Mouse (Mus musculus) intestine, postnatal 0 days (tissue): ENCODE data around the gene Klre1. TPM values are rescaled to one million over a fixed set of nuclear protein-coding genes. Genes with fewer than 3 reads are reported as not detected.

Experiments used
- ATAC-seq: fragments of 200-750 bp; cut with Nextera tagmentation; 2 replicates; pipeline ENCODE4 v1.8.0; 2017; ENCODE audit warnings: mild to moderate bottlenecking, moderate TSS enrichment, moderate library complexity
- H3K27ac ChIP-seq: fragments of 300-500 bp; sonication (generic); 2 replicates; pipeline ENCODE4 v1.5.1; 2014; ENCODE audit warnings: mild to moderate bottlenecking, low read depth, low read length, moderate library complexity
- H3K27me3 ChIP-seq: fragments of 300-500 bp; sonication (generic); replicated peaks from 2 replicates; pipeline ENCODE4 v1.6.1; 2014; ENCODE audit warnings: low read length, mixed read lengths; ENCODE audit not compliant: control insufficient read depth, insufficient read depth
- H3K36me3 ChIP-seq: fragments of 300-500 bp; sonication (generic); 2 replicates; pipeline ENCODE4 v1.6.1; 2014; ENCODE audit warnings: mild to moderate bottlenecking, moderate library complexity; ENCODE audit not compliant: control insufficient read depth, insufficient read depth
- H3K4me1 ChIP-seq: fragments of 300-500 bp; sonication (generic); replicated peaks from 2 replicates; pipeline ENCODE4 v1.6.1; 2014; ENCODE audit warnings: antibody characterized with exemption, low read length, mixed read lengths; ENCODE audit not compliant: control insufficient read depth, insufficient read depth
- H3K4me2 ChIP-seq: fragments of 300-500 bp; sonication (generic); replicated peaks from 2 replicates; pipeline ENCODE4 v1.6.1; 2014; ENCODE audit warnings: low read depth, mild to moderate bottlenecking, moderate library complexity
- H3K4me3 ChIP-seq: fragments of 300-500 bp; sonication (generic); 2 replicates; pipeline ENCODE4 v1.5.1; 2014; ENCODE audit warnings: low read depth, low read length
- H3K9ac ChIP-seq: fragments of 300-500 bp; sonication (generic); 2 replicates; pipeline ENCODE4 v1.6.1; 2014; ENCODE audit warnings: mild to moderate bottlenecking, low read depth, low read length
- H3K9me3 ChIP-seq: fragments of 300-500 bp; sonication (generic); 2 replicates; pipeline ENCODE4 v1.6.1; 2016; ENCODE audit warnings: mixed run types; ENCODE audit not compliant: control insufficient read depth
- CTCF ChIP-seq: sonication (generic); IDR thresholded peaks from 2 replicates; pipeline ENCODE4 v1.5.1; 2016; ENCODE audit warnings: low read depth, mild to moderate bottlenecking, control low read depth, antibody characterized with exemption, moderate library complexity
- WGBS: fragments of 180-500 bp; shearing (Covaris S2); extraction: QIAGEN DNeasy Blood & Tissue Kit; methylation state at CpG from one replicate; pipeline ENCODE4 v1.1.7; 2014; 5-methylcytosine and 5-hydroxymethylcytosine counted together
- polyA plus RNA-seq: library from polyadenylated mRNA; unstranded; fragments of >200 nt; fragmentation: Nextera tagmentation; extraction: Ambion mirVana; gene quantifications from 2 replicates; pipeline ENCODE4 v1.2.1, GENCODE M21; 2015

Klre1 gene
- polyA plus RNA-seq, 1 experiment from 2014 or later, result not detected

GRCm38 (mm10) chr6:129547277-129547676 lies 30.4 kb upstream of the Klre1 start:
- H3K4me1 ChIP-seq, result no peaks in the 10 kb centered on the region
- WGBS, result 79% methylated on average over 2 of the region's 2 CpGs
- H3K9me3 ChIP-seq, result no peaks in the 10 kb centered on the region
- H3K27ac ChIP-seq, result no peak overlapping the region
- no peak for TF ChIP-seq CTCF
- no peak overlapping the region for H3K9ac ChIP-seq
- no peaks in the 10 kb centered on the region for H3K27me3 ChIP-seq
- H3K4me2 ChIP-seq, result no peak overlapping the region
- 0 out of 2 replicates have a peak, but pooled peaks cover 7% of the 10 kb centered on the region for H3K36me3 ChIP-seq
- ATAC-seq, result no peak
- no peak overlapping the region for H3K4me3 ChIP-seq

GRCm38 (mm10) chr6:129548009-129548408 lies 29.7 kb upstream of the Klre1 start:
- Histone ChIP-seq H3K27ac (no peak overlapping the region), H3K9me3 (no peaks in the 10 kb centered on the region), H3K4me1 (no peaks in the 10 kb centered on the region), H3K27me3 (no peaks in the 10 kb centered on the region), H3K9ac (no peak overlapping the region), H3K4me3 (no peak overlapping the region), H3K4me2 (no peak overlapping the region), H3K36me3 (0 out of 2 replicates have a peak, but pooled peaks cover under 1% of the 10 kb centered on the region)
- 60% methylated on average over 3 of the region's 3 CpGs for WGBS
- TF ChIP-seq CTCF, result no peak
- ATAC-seq, result no peak

GRCm38 (mm10) chr6:129557298-129558023 lies 20.2 kb upstream of the Klre1 start:
- Histone ChIP-seq H3K4me1 (no peaks in the 10 kb centered on the region), H3K4me2 (no peak overlapping the region), H3K27ac (no peak overlapping the region), H3K9me3 (no peaks in the 10 kb centered on the region), H3K9ac (no peak overlapping the region), H3K4me3 (no peak overlapping the region), H3K27me3 (no peaks in the 10 kb centered on the region), H3K36me3 (no peaks in the 10 kb centered on the region)
- ATAC-seq, result no peak
- TF ChIP-seq CTCF, result no peak

- Histone ChIP-seq H3K4me2 (no peak overlapping the region), H3K27me3 (no peaks in the 10 kb centered on the region), H3K36me3 (no peaks in the 10 kb centered on the region), H3K4me3 (no peak overlapping the region), H3K4me1 (no peaks in the 10 kb centered on the region), H3K27ac (no peak overlapping the region), H3K9me3 (no peaks in the 10 kb centered on the region), H3K9ac (no peak overlapping the region)
- WGBS, result 17% methylated on average over 12 of the region's 12 CpGs
- TF ChIP-seq CTCF, result peak; percentile 97
- ATAC-seq, result peak; percentile 61
Measured at GRCm38 (mm10) chr6:129558946-129559640, 18.6 kb upstream of the Klre1 start.

GRCm38 (mm10) chr6:129559641-129560027 lies 18.1 kb upstream of the Klre1 start:
- TF ChIP-seq CTCF, result no peak
- H3K36me3 ChIP-seq, result no peaks in the 10 kb centered on the region
- no peak overlapping the region for H3K4me3 ChIP-seq
- no peak overlapping the region for H3K9ac ChIP-seq
- H3K4me2 ChIP-seq, result no peak overlapping the region
- H3K9me3 ChIP-seq, result no peaks in the 10 kb centered on the region
- H3K4me1 ChIP-seq, result no peaks in the 10 kb centered on the region
- H3K27ac ChIP-seq, result no peak overlapping the region
- WGBS, result 57% methylated on average over 4 of the region's 4 CpGs
- H3K27me3 ChIP-seq, result no peaks in the 10 kb centered on the region
- ATAC-seq, result no peak; the same call in 1 of the 2 replicates

GRCm38 (mm10) chr6:129565257-129565656 lies 12.4 kb upstream of the Klre1 start:
- H3K4me3 ChIP-seq, result no peak overlapping the region
- no peak overlapping the region for H3K4me2 ChIP-seq
- no peak for ATAC-seq
- no peak overlapping the region for H3K27ac ChIP-seq
- H3K4me1 ChIP-seq, result no peaks in the 10 kb centered on the region
- no peaks in the 10 kb centered on the region for H3K27me3 ChIP-seq
- 74% methylated on average over 2 of the region's 2 CpGs for WGBS
- no peaks in the 10 kb centered on the region for H3K9me3 ChIP-seq
- no peak overlapping the region for H3K9ac ChIP-seq
- no peaks in the 10 kb centered on the region for H3K36me3 ChIP-seq
- TF ChIP-seq CTCF, result no peak
